Mouse (Mus musculus) heart, embryonic 13.5 days (tissue): ENCODE data around the gene Milr1. TPM values are rescaled to one million over a fixed set of nuclear protein-coding genes. Genes with fewer than 3 reads are reported as not detected.
"Not testable (repeated sequence)": the region's sequence is repeated elsewhere in the genome, so short reads cannot be mapped to it uniquely, and the experiment has no call there.

Source experiments
- ATAC-seq: fragments of 200-750 bp; cut with Nextera tagmentation; 2 replicates; pipeline ENCODE4 v1.8.0; 2017; ENCODE audit warnings: moderate TSS enrichment; ENCODE audit not compliant: insufficient number of reproducible peaks, low FRiP score, low TSS enrichment; ENCODE audit errors: extremely low read depth
- H3K27ac ChIP-seq: fragments of 300-500 bp; sonication (generic); replicated peaks from 2 replicates; pipeline ENCODE4 v1.5.1; 2015; ENCODE audit warnings: moderate library complexity, mild to moderate bottlenecking, inconsistent platforms
- H3K27me3 ChIP-seq: fragments of 300-500 bp; sonication (generic); replicated peaks from 2 replicates; pipeline ENCODE4 v1.6.1; 2015; ENCODE audit warnings: mild to moderate bottlenecking, inconsistent platforms
- H3K36me3 ChIP-seq: fragments of 300-500 bp; sonication (generic); 2 replicates; pipeline ENCODE4 v1.6.1; 2015; ENCODE audit warnings: mild to moderate bottlenecking, inconsistent platforms
- H3K4me1 ChIP-seq: fragments of 300-500 bp; sonication (generic); 2 replicates; pipeline ENCODE4 v1.6.1; 2015; ENCODE audit warnings: inconsistent platforms
- H3K4me2 ChIP-seq: fragments of 300-500 bp; sonication (generic); 2 replicates; pipeline ENCODE4 v1.6.1; 2015; ENCODE audit warnings: inconsistent platforms, mild to moderate bottlenecking, moderate library complexity
- H3K4me3 ChIP-seq: fragments of 300-500 bp; sonication (generic); 2 replicates; pipeline ENCODE4 v1.5.1; 2015; ENCODE audit warnings: moderate library complexity, mild to moderate bottlenecking, inconsistent platforms
- H3K9ac ChIP-seq: fragments of 300-500 bp; sonication (generic); 2 replicates; pipeline ENCODE4 v1.6.1; 2015; ENCODE audit warnings: inconsistent platforms, mild to moderate bottlenecking, moderate library complexity
- H3K9me3 ChIP-seq: fragments of 300-500 bp; sonication (generic); 2 replicates; pipeline ENCODE4 v1.6.1; 2016; ENCODE audit warnings: inconsistent platforms
- WGBS: fragments of 180-500 bp; shearing (Covaris S2); methylation state at CpG from one replicate; pipeline ENCODE4 v1.1.7; 2015; ENCODE audit warnings: mixed read lengths; 5-methylcytosine and 5-hydroxymethylcytosine counted together
- polyA plus RNA-seq: library from polyadenylated mRNA; unstranded; fragments of >200 nt; fragmentation: Nextera tagmentation; extraction: Ambion mirVana; gene quantifications from 2 replicates; pipeline ENCODE4 v1.2.1, GENCODE M21; 2015

Milr1 gene
- polyA plus RNA-seq, 1 experiment from 2014 or later, result 1.5 TPM

DNA sequence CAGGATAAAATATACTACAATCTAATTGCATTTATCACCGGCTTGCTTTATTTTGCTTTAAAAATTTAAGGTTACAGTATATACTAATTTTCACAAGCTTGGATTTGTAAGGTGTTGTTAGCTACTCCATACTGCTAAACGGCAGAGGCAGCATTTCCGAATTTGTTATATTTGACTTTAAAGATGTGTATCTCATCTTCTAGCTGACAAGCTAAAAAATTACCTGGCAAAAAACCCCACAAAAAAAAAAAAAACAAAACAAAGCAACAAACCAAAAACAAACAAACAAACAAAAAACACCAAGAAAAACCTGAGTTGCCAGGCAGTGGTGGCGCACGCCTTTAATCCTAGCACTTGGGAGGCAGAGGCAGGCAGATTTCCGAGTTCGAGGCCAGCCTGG lies 27.1 kb downstream of the Milr1 start:
- H3K9ac ChIP-seq, result 0 out of 2 replicates have a peak overlapping the region, but pooled peaks have one; percentile 94
- H3K36me3 ChIP-seq, result peaks cover 71% of the 10 kb centered on the region
- no peaks in the 10 kb centered on the region for H3K27me3 ChIP-seq
- H3K4me3 ChIP-seq, result peak overlapping the region; percentile 90
- no peak for ATAC-seq
- H3K4me2 ChIP-seq, result peak overlapping the region; percentile 89
- no peaks in the 10 kb centered on the region for H3K9me3 ChIP-seq
- H3K27ac ChIP-seq, result no peak overlapping the region
- 85% methylated on average over 7 of the region's 7 CpGs for WGBS
- peaks cover 25% of the 10 kb centered on the region for H3K4me1 ChIP-seq

DNA sequence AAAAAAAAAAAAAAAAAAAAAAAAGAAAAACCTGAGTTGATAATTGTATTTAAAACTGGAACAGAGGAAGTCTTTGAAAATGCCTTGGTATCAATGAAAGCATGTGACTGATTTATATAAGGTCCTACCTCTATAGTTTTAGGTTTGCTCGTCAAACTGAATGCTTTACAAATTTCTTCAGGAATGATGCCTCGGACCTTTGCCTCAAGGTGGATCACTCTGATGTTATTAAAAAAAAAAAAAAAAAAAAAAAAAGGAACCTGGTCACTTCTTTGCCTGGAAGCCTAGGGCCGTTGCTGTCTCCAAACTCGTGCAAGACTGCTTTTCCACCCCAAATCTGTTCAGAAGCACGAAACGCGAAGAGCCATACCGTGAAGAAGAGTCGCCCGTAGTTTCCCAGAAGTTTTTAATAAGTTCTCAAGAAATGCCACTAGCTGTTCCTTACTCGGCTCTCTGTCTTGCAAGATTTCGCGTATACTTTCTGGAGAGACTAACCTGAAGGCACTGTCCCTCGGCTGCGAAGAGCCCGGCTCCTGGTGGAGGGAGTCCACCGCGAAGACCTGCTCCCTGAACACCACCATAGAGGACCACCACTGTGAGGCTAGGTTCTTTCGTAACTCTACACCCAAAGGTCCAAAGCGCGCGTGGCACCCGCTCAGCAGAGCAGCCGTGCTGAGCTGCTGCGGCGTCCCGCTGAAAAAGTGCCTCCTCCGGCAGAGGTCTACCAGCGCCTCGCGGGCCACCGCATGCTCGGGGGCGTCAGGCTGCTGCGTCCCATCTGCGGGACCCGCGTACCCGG lies 27.8 kb downstream of the Milr1 start:
- H3K27ac ChIP-seq, result peak overlapping the region; percentile 98
- H3K4me3 ChIP-seq, result peak overlapping the region; percentile 90
- peaks cover 71% of the 10 kb centered on the region for H3K36me3 ChIP-seq
- H3K27me3 ChIP-seq, result no peaks in the 10 kb centered on the region
- peak overlapping the region; percentile 89 for H3K4me2 ChIP-seq
- no peaks in the 10 kb centered on the region for H3K9me3 ChIP-seq
- 2% methylated on average over 39 of the region's 39 CpGs for WGBS
- peak overlapping the region; percentile 94 for H3K9ac ChIP-seq
- ATAC-seq, result no peak
- H3K4me1 ChIP-seq, result peaks cover 31% of the 10 kb centered on the region

DNA sequence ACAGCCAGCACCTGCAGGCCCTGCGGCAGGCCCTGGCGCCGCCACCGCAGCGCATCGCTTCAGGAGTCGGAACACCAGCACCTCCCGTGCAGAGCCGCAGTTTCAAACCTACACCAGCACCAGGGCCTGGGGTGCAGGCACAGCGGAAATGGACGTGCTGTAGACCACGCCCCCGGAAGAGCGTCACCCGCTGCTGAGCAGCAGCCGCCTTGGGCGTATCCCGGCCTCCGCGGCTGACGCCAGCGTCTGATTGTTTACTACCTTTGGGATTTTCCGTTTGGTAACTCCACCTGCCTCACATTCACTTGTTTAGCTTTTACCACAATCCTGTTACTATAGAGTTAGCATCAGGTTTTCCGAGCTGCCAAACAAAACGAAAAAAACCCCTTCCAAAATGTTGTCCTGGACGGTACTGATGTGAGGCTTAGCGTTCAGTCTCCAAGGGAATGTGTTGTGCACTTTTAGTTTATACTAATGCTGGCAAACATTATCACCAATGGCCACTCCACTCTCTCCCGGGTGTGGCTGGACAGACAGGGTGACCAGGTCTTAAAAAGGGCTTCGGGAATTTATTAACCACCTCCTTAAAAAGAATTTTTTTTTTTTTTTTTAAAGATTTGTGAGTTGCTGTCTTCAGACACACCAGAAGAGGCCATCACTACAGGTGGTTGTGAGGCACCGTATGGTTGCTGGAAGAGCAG lies 28.5 kb downstream of the Milr1 start, which contains the start of gene Polg2:
Gene Polg2, minus strand, starts transcription at position 150 of the 701 bp plus-strand sequence.
- H3K4me3 ChIP-seq, result peak within 1 kb of the TSS; percentile 90
- H3K9me3 ChIP-seq, result no peaks in the 10 kb centered on the region
- H3K27me3 ChIP-seq, result no peaks in the 10 kb centered on the region
- 1% methylated on average over 30 of the region's 30 CpGs for WGBS
- H3K9ac ChIP-seq, result peak within 1 kb of the TSS; percentile 94
- peaks cover 71% of the 10 kb centered on the region for H3K36me3 ChIP-seq
- peak within 1 kb of the TSS; percentile 98 for H3K27ac ChIP-seq
- H3K4me1 ChIP-seq, result peaks cover 36% of the 10 kb centered on the region
- H3K4me2 ChIP-seq, result peak within 1 kb of the TSS; percentile 89
- ATAC-seq, result peak; percentile 99

DNA sequence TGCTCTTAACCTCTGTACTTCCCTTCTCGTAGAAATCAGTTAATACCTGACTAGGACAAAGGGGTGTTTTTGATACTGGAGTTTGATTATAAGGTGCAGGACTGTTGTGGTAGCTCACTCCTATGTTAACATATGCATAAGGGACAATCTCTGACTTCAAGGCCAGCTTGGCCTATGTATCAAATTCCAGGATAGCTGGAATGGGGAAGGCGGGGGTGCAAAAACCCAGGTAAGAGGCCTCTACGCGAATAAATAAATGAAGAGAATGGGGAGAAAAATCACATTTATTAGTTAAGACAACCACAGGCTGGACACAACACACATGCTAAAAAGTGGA lies 29.0 kb downstream of the Milr1 start:
- H3K36me3 ChIP-seq, result peaks cover 71% of the 10 kb centered on the region

DNA sequence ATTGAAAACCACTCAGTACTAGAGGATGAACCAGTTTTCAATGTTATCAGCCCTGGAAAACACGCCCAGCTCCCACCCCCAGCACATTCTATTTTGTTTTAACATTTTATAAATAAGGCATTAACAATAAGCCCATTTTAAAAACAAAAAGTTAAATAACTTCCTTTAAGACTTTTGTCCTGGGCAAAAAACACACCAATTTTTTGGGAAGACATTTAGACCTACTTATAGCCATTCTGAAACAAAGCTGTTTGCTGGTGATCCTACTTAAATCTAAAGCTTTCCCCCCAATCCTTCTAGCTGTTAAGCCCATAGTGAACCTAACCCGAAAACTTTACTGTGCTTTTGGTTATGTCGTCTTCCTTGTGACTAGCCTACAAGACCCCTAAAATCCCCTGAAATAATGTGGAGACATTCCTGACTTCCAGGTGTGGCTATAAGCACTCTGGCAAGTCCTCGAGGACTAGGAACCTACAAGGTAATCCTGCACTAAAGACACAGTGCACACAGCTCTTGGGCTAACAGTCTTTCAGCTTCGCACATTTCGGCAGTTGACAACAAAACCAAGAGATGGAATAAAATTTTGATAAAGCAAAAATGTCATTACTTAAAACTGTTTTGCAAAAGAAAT lies 29.7 kb downstream of the Milr1 start:
- H3K9me3 ChIP-seq, result no peaks in the 10 kb centered on the region
- H3K4me2 ChIP-seq, result peak overlapping the region; percentile 89
- peaks cover 48% of the 10 kb centered on the region for H3K4me1 ChIP-seq
- H3K9ac ChIP-seq, result no peak overlapping the region; the same call in 1 of the 2 replicates
- peak overlapping the region; percentile 90 for H3K4me3 ChIP-seq
- H3K27ac ChIP-seq, result peak overlapping the region; percentile 98
- WGBS, result 74% methylated on average over 6 of the region's 6 CpGs
- H3K27me3 ChIP-seq, result no peaks in the 10 kb centered on the region
- ATAC-seq, result no peak
- peaks cover 71% of the 10 kb centered on the region for H3K36me3 ChIP-seq

More for the DNA sequence above, 29.0 kb downstream of the Milr1 start:
- Histone ChIP-seq H3K9ac (peak overlapping the region; percentile 94), H3K27me3 (no peaks in the 10 kb centered on the region), H3K4me1 (peaks cover 41% of the 10 kb centered on the region), H3K9me3 (no peaks in the 10 kb centered on the region), H3K27ac (peak overlapping the region; percentile 98), H3K4me2 (peak overlapping the region; percentile 89), H3K4me3 (peak overlapping the region; percentile 90)
- WGBS, result 69% methylated on average over 4 of the region's 4 CpGs
- no peak for ATAC-seq

DNA sequence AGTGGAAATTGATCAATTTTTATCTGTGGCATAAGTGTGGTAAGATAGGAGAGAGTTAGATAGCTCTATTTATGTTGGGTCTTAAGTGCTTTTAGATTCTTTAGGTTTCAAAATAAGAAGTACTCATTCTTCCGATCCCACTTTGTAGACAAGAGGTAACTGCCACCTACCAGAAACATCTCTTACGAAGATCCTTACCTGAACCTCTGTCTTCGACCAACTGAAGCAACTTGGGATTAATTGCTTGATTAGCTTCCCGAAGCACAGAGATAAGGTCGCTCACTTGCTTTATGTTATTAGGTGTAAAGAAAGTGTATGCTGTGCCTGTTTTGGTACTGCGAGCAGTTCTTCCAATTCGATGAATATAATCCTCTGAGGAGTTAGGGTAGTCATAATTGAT lies 31.2 kb downstream of the Milr1 start:
- H3K27ac ChIP-seq, H3K9ac ChIP-seq, H3K9me3 ChIP-seq, H3K27me3 ChIP-seq, ATAC-seq: not testable (repeated sequence)
- WGBS, result 78% methylated on average over 7 of the region's 7 CpGs
- H3K4me2 ChIP-seq, result peak overlapping the region; percentile 18; the same call in 1 of the 2 replicates
- peaks cover 74% of the 10 kb centered on the region for H3K36me3 ChIP-seq
- peaks cover 57% of the 10 kb centered on the region for H3K4me1 ChIP-seq
- peak overlapping the region; percentile 2; the same call in 1 of the 2 replicates for H3K4me3 ChIP-seq

DNA sequence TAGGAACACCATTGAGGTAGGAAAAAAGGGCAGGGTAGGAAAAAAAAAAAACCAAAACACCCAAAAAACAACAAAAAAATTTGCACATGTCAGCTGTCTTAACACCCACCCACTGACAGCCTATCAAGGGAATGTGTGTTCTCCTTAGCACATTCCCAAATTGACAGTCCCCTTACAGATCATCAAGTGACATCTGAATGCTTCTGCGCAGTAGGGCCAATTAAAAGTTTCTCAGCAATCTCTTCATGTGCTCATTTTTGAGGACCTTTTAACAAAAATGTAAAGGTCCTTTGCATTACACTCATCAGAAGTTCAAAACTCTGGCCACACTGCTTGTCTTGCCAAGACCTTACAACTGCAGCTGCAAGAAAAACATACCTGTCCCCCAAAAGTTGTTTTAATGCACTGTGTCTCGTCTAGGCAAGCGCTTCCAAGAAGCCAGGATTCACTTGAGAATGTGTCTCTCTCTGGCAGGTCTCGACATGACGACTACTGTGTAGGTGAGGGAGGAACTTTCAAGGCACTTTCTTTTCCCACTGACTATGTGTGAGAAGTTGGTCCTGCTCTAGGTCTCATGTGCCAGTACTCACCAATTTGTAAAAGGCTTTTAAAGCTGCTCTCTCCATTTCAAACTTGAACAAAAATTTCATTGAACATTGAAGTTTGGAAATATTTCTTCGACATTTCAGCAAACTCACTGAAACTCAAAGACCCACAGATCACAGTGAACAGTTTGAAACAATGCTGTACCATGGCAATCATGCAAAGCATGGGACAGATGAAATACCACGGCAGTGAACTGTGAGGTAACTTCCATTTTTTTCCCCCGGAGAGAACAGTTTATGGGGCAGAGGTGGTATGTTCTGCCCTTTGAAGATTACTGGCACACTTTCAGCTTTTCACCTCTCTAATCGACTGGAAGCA lies 32.1 kb downstream of the Milr1 start:
- Histone ChIP-seq H3K9me3 (no peaks in the 10 kb centered on the region), H3K4me2 (peak overlapping the region; percentile 11; the same call in 1 of the 2 replicates), H3K27ac (no peak overlapping the region), H3K4me1 (peaks cover 49% of the 10 kb centered on the region), H3K36me3 (peaks cover 76% of the 10 kb centered on the region), H3K4me3 (peak overlapping the region; percentile 8; the same call in 1 of the 2 replicates), H3K9ac (no peak overlapping the region), H3K27me3 (no peaks in the 10 kb centered on the region)
- ATAC-seq, result no peak
- 76% methylated on average over 9 of the region's 9 CpGs for WGBS

DNA sequence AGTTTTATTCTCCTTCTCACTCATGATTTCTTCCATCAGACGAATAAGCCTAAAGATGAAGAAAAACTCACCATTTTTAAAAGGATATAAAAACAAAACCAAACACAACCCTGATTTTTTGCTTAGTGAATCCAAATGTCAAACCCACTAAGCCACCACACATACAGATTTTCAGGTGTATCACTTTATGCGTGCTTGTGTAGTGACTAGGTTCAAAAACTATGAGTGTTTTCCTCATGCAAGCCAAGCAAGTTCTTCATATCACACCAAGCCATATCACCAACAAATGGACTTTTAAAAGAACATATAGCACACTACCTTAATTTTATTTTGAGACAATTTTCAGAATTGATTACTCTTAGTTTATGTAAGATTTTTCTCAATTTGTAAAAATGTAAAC lies 33.5 kb downstream of the Milr1 start:
- no peaks in the 10 kb centered on the region for H3K27me3 ChIP-seq
- H3K4me2 ChIP-seq, result peak overlapping the region; percentile 75; the same call in 1 of the 2 replicates
- no peak overlapping the region for H3K27ac ChIP-seq
- H3K4me3 ChIP-seq, result peak overlapping the region; percentile 8; the same call in 1 of the 2 replicates
- ATAC-seq, result no peak
- H3K9ac ChIP-seq, result no peak overlapping the region
- peaks cover 46% of the 10 kb centered on the region for H3K4me1 ChIP-seq
- H3K36me3 ChIP-seq, result peaks cover 76% of the 10 kb centered on the region
- no peaks in the 10 kb centered on the region for H3K9me3 ChIP-seq
- 90% methylated on average over 2 of the region's 2 CpGs for WGBS

DNA sequence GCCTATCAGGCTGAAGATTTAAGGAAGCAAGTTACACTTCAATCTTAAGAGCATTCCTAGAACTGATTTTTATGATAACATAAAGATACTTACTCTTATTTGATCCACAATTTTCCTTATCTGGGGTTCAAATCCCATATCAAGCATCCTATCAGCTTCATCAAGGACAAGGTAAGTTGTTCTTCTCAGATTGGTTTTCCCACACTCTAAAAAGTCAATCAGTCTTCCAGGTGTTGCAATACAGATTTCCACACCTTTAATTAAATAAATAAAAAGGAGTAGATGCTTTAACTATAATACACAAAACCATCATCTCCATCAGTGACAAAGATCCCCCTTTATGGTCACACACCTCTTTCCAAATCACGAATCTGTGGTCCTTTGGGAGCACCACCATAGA lies 34.0 kb downstream of the Milr1 start:
- peak overlapping the region; percentile 75 for H3K4me2 ChIP-seq

DNA sequence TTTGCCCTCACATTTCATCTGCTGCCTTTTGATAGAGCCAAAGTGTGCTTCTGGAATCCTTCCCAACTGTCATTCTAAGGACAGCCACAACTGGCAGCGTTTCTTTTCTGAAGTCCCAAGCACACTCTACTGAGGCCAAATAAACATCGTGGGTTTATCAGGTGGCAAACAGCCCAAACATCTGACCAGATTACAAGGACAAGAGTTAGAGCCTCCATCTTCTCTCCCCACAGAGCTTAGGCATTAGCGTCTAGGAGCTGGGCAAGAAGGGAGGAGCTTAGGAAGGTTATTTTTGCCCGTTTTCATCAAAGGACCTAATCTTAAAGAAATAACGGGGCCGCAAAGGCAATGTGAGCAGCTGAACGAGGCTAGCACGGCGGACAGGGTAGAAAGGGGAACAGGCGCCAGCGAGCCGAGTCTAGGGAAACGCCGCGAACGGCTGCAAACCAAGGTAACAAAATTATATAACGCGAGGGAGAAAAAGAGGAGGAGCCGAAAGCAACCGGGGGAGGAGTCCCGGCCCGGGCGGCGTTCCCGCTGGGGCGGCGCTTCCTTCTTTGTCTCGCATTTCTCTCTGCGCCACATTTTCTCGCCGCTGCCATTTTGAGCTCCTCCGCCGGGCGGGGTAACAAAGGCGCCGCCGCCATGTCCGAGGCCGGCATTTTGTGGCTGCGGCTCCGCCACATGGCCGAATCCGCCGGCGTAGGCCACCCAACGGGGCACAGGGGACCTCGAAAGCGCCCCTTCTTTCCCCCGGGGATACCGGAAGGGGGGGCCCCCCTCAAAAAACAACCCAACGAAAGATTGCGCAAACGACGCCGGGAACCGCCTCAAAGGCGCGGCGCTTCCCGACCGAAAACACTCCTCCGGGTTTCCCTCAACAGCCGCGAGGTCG lies 36.4 kb downstream of the Milr1 start:
- no peaks in the 10 kb centered on the region for H3K27me3 ChIP-seq
- no peaks in the 10 kb centered on the region for H3K9me3 ChIP-seq
- peaks cover 56% of the 10 kb centered on the region for H3K36me3 ChIP-seq
- peak overlapping the region; percentile 75 for H3K4me2 ChIP-seq
- ATAC-seq, result peak; percentile 5; the same call in 1 of the 2 replicates
- H3K4me1 ChIP-seq, result peaks cover 50% of the 10 kb centered on the region
- peak overlapping the region; percentile 99 for H3K9ac ChIP-seq
- WGBS, result under 1% methylated on average over 65 of the region's 65 CpGs
- H3K4me3 ChIP-seq, result peak overlapping the region; percentile 96
- H3K27ac ChIP-seq, result peak overlapping the region; percentile 100

More for the DNA sequence above, 34.0 kb downstream of the Milr1 start:
- Histone ChIP-seq H3K27me3 (no peaks in the 10 kb centered on the region), H3K4me1 (peaks cover 46% of the 10 kb centered on the region), H3K9me3 (no peaks in the 10 kb centered on the region), H3K9ac (no peak overlapping the region), H3K4me3 (peak overlapping the region; percentile 96), H3K27ac (no peak overlapping the region), H3K36me3 (peaks cover 72% of the 10 kb centered on the region)
- no peak for ATAC-seq
- WGBS, result 77% methylated on average over 1 of the region's 1 CpGs
